Comparison of ENCODE assay signal across 14 mouse cellular contexts in the genomic region with DNA sequence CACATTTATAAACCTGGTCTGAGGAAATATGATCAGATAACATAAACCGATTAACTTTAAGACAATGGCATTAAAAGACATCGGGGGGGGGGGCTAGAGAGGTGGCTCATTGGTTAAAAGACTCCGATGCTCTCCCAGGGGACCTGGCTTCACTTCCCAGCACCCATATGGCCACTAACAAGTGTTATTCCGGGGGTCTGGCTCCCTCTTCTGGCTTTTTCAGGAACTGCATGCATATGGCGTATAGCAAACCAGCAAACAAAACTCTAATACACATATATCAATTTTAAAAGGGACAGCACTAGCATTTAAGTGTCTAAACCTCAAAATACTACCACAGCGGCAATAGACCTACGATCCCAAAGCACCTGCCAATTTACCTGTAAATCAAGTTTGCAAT.
A peak's percentile ranks its signal among the peaks of the same experiment; 100 is the strongest.
DNase-seq lines count a peak whose midpoint lies in the region; ATAC-seq and TF ChIP-seq lines count a peak whose summit lies in the region.
"Had no signal": no experiment of that assay in that cellular context is flagged by ENCODE, and none has a peak within 500 bp of the region (broad histone marks: within the 10 kb centered on the region; RNA-seq: fewer than 3 reads in every experiment).

No protein-coding gene starts in this region.

- H3K27ac ChIP-seq in liver, adult 2 months (replicated peaks; ENCODE audit: insufficient read depth, low read depth, low read length), result no peak overlapping the region
- no peak overlapping the region for H3K27ac ChIP-seq in liver, embryonic 12.5 days
- no peak overlapping the region for H3K27ac ChIP-seq in MEL (ENCODE audit: control insufficient read depth, low read depth, low read length)
- H3K27ac ChIP-seq: embryonic facial prominence, embryonic 12.5 days; liver, embryonic 13.5 days; midbrain, embryonic 10.5 days had no signal

- no peaks in the 10 kb centered on the region for H3K9me3 ChIP-seq in liver, embryonic 12.5 days (replicated peaks)
- H3K9me3 ChIP-seq in MEL (replicated peaks; ENCODE audit: insufficient read depth, low read length), result no peaks in the 10 kb centered on the region
- H3K9me3 ChIP-seq: embryonic facial prominence, embryonic 12.5 days; liver, embryonic 13.5 days; midbrain, embryonic 10.5 days had no signal

- TF ChIP-seq POLR2A in liver, adult 2 months (IDR thresholded peaks at IDR 0.05; ENCODE audit: extremely low read depth, insufficient read depth, low read length), result no peak
- TF ChIP-seq POLR2A in MEL (IDR thresholded peaks at IDR 0.05; ENCODE audit: control insufficient read depth in 1 of 2, insufficient read depth in 1 of 2, low read depth in 1 of 2, low read length in 2 of 2, poor library complexity in 1 of 2), result no peak

- H3K4me1 ChIP-seq in liver, adult 2 months (ENCODE audit: control insufficient read depth, insufficient read depth, low read length), result no peaks in the 10 kb centered on the region
- H3K4me1 ChIP-seq in liver, embryonic 12.5 days, result no peaks in the 10 kb centered on the region
- no peaks in the 10 kb centered on the region for H3K4me1 ChIP-seq in MEL (ENCODE audit: control insufficient read depth in 1 of 2, insufficient read depth in 2 of 2, low read length in 2 of 2)
- H3K4me1 ChIP-seq: embryonic facial prominence, embryonic 12.5 days; liver, embryonic 13.5 days had no signal

- peak; percentile 41 to 66 for DNase-seq in cerebellum, postnatal 14 days
- DNase-seq in cerebellum, postnatal 4 days (ENCODE audit: low spot score in 2 of 2), result no peak
- DNase-seq in liver, adult 2 months (ENCODE audit: extremely low read depth, low read depth, low spot score), result no peak
- DNase-seq in MEL (ENCODE audit: low read depth, low spot score), result peak; percentile 36
- DNase-seq in retina, postnatal 1 day, result peak; percentile 40
- no peak for DNase-seq in embryo, embryonic 11 days
- DNase-seq: adrenal gland, postnatal 36 days; kidney, adult 11 months; liver, embryonic 13.5 days had no signal

- H3K27me3 ChIP-seq in liver, adult 2 months (ENCODE audit: control insufficient read depth, insufficient read depth, low read length), result no peaks in the 10 kb centered on the region
- no peaks in the 10 kb centered on the region for H3K27me3 ChIP-seq in liver, embryonic 12.5 days (replicated peaks)
- H3K27me3 ChIP-seq in MEL (ENCODE audit: control insufficient read depth in 1 of 2, insufficient read depth in 2 of 2, low read length in 2 of 2), result no peaks in the 10 kb centered on the region
- H3K27me3 ChIP-seq: embryonic facial prominence, embryonic 12.5 days; liver, embryonic 13.5 days had no signal

- no peak for TF ChIP-seq EP300 in MEL (IDR thresholded peaks at IDR 0.05; ENCODE audit: low read depth in 1 of 2, low read length in 2 of 2)

- TF ChIP-seq RAD21 in MEL (IDR thresholded peaks at IDR 0.05; ENCODE audit: low read depth, low read length), result peak; percentile 42

- no peak overlapping the region for H3K4me3 ChIP-seq in liver, adult 2 months (ENCODE audit: insufficient read depth, low read depth, low read length)
- H3K4me3 ChIP-seq in liver, embryonic 12.5 days, result no peak overlapping the region
- H3K4me3 ChIP-seq in MEL (ENCODE audit: control insufficient read depth in 1 of 2, insufficient read depth in 1 of 2, low read depth in 2 of 2, low read length in 2 of 2), result no peak overlapping the region
- H3K4me3 ChIP-seq: embryonic facial prominence, embryonic 12.5 days; liver, embryonic 13.5 days; midbrain, embryonic 10.5 days had no signal

- H3K4me2 ChIP-seq in liver, embryonic 12.5 days, result no peak overlapping the region
- H3K4me2 ChIP-seq: embryonic facial prominence, embryonic 12.5 days; liver, embryonic 13.5 days had no signal

- peak; percentile 10; the same call in 1 of the 2 replicates for TF ChIP-seq CTCF in liver, adult 2 months (IDR thresholded peaks at IDR 0.05; ENCODE audit: low read depth, low read length)
- peak; percentile 44 to 61 (median 57) for TF ChIP-seq CTCF in MEL (IDR thresholded peaks at IDR 0.05 in 2 of 3, conservative IDR thresholded peaks at IDR 0.05 in 1 of 3; ENCODE audit: control insufficient read depth in 1 of 3, insufficient read depth in 1 of 3, low read depth in 2 of 3, low read length in 3 of 3, poor library complexity in 1 of 3, severe bottlenecking in 1 of 3)

- no peaks in the 10 kb centered on the region for H3K36me3 ChIP-seq in liver, adult 2 months (ENCODE audit: control insufficient read depth, insufficient read depth, low read length)
- peaks cover 11% of the 10 kb centered on the region; the same call in 1 of the 2 replicates for H3K36me3 ChIP-seq in liver, embryonic 12.5 days
- no peaks in the 10 kb centered on the region for H3K36me3 ChIP-seq in MEL (ENCODE audit: control insufficient read depth in 1 of 2, insufficient read depth in 2 of 2, low read length in 2 of 2)
- H3K36me3 ChIP-seq: G1E had no signal

- no peak for ATAC-seq in liver, embryonic 12.5 days
- ATAC-seq in granulocyte monocyte progenitor cell, adult 5-6 weeks (replicated peaks; ENCODE audit: poor library complexity, severe bottlenecking), result no peak

- no peak overlapping the region for H3K9ac ChIP-seq in liver, adult 2 months (ENCODE audit: low read depth, low read length)
- H3K9ac ChIP-seq in liver, embryonic 12.5 days, result no peak overlapping the region
- no peak overlapping the region for H3K9ac ChIP-seq in MEL (ENCODE audit: control insufficient read depth, low read depth, low read length, poor library complexity, severe bottlenecking)
- H3K9ac ChIP-seq: embryonic facial prominence, embryonic 12.5 days; liver, embryonic 13.5 days had no signal

- 94% methylated on average over 7 of the region's 7 CpGs for WGBS in liver, adult 2 months
- WGBS in liver, embryonic 12.5 days (ENCODE audit: insufficient replicate concordance), result 80% methylated on average over 7 of the region's 7 CpGs

- H3K79me2 ChIP-seq in liver, adult 2 months (ENCODE audit: control insufficient read depth, insufficient read depth, low read length), result no peaks in the 10 kb centered on the region
- no peaks in the 10 kb centered on the region for H3K79me2 ChIP-seq in MEL (ENCODE audit: control insufficient read depth, insufficient read depth, low read length, poor library complexity)

TF ChIP-seq in MEL, 35 proteins besides CTCF, POLR2A, EP300 and RAD21:
- TF ChIP-seq MYC (IDR thresholded peaks at IDR 0.05; ENCODE audit: low read depth, low read length), result no peak
- no peak for TF ChIP-seq UBTF (IDR thresholded peaks at IDR 0.05; ENCODE audit: borderline replicate concordance, insufficient read depth, low read depth, low read length)
- peak; percentile 44; the same call in 1 of the 2 replicates for TF ChIP-seq SMC3 (IDR thresholded peaks at IDR 0.05; ENCODE audit: low read depth, low read length)
- no peak for TF ChIP-seq KAT2A (conservative IDR thresholded peaks at IDR 0.05; ENCODE audit: low read depth, low read length)
- no peak for TF ChIP-seq GABPA (IDR thresholded peaks at IDR 0.05; ENCODE audit: low read depth, low read length)
- TF ChIP-seq JUND (IDR thresholded peaks at IDR 0.05; ENCODE audit: low read depth, low read length), result no peak
TF ChIP-seq in MEL: peak in this region for 1.

Comparison
In these comparisons a context has a peak if more than half of its experiments do, and no peak if none do; other contexts are left out.
1. DNase-seq: peak in cerebellum, postnatal 14 days (2 of 2), MEL (single experiment) and retina, postnatal 1 day (single experiment); none in cerebellum, postnatal 4 days (0 of 2), liver, adult 2 months (single experiment) and embryo, embryonic 11 days (single experiment).